Comparison of ENCODE assay signal across 32 mouse cellular contexts in the genomic region with DNA sequence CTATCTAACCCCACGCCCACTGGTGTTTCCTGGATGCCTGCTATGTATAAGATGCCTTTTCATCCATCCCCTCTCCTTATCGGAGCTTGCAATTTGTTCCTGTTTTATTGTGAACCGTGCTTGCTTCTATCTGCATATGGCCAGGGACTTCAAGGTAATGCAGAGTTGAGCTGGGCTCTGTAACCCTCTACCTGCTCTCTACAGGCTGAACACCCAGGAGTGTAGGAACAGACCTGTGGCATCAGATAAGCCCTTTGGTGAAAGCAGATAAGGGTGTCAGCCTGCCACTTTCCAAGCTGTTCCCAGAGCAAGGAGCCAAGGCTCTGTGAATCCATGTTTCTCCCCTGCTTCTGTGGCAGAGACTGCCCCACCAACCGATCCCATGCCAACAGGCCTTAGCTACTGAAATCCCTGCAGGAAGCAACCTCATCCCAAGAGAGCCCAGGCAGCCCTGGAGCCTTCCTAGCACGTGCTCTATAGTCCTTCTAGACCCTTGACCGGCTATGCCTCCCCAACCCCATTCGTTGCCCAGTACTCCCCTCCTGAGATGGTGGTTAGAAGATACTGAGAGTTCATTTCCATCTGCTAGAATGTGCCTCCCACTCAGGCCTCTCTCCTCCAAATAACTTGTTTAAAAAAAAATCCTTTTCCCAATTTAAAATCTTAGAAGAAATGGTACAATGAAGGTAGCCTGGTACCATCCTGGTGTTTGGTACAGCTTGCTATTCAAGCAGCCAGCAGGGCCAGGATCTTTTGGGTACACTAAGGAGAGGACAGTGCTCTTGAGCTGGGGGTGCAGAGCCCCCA. TPM values are rescaled to one million over a fixed set of nuclear protein-coding genes. Genes with fewer than 3 reads are reported as not detected.
DNase-seq lines count a peak whose midpoint lies in the region; ATAC-seq and TF ChIP-seq lines count a peak whose summit lies in the region.
"Had no signal": no experiment of that assay in that cellular context is flagged by ENCODE, and none has a peak within 500 bp of the region (broad histone marks: within the 10 kb centered on the region; RNA-seq: fewer than 3 reads in every experiment).

No protein-coding gene starts in this region.

- ATAC-seq in cerebellum, adult (ENCODE audit: insufficient number of reproducible peaks, low FRiP score, low TSS enrichment): no peak
- ATAC-seq: forebrain, embryonic 15.5 days; intestine, embryonic 16.5 days; lung, postnatal 0 days had no signal

- DNase-seq in cerebellum, adult 11-12 months: peak; percentile 36
- DNase-seq in layer of hippocampus, adult 2 months (ENCODE audit: low spot score in 2 of 2): no peak
- no peak for DNase-seq in layer of hippocampus, postnatal 25 days (ENCODE audit: extremely low spot score in 1 of 2, low spot score in 1 of 2)
- DNase-seq in right cerebral cortex, postnatal 25 days: peak; percentile 56
- DNase-seq in right cerebral cortex, postnatal 14 days: no peak
- DNase-seq in gastrocnemius, postnatal 10 days: no peak
- DNase-seq: adrenal gland, postnatal 25 days; cerebellum, adult 9-11 months; gastrocnemius, postnatal 14 days; kidney, adult 8-10 months; kidney, postnatal 10 days; liver, embryonic 13.5 days; lung, adult 18-20 months; lung, postnatal 4 days; retina, postnatal 1 day; spleen, adult 18-20 months; thymus, postnatal 14 days had no signal

- H3K4me3 ChIP-seq in layer of hippocampus, adult 2 months: no peak overlapping the region; the same call in 1 of the 2 replicates
- H3K4me3 ChIP-seq: embryonic facial prominence, embryonic 13.5 days; forebrain, embryonic 10.5 days; forebrain, embryonic 15.5 days; heart, embryonic 10.5 days; heart, embryonic 15.5 days; hindbrain, embryonic 12.5 days; limb, embryonic 10.5 days; limb, embryonic 15.5 days; liver, embryonic 13.5 days; midbrain, embryonic 12.5 days had no signal

- no peak for TF ChIP-seq CTCF in layer of hippocampus, adult 2 months (conservative IDR thresholded peaks at IDR 0.05)

- peak overlapping the region; percentile 93 for H3K27ac ChIP-seq in layer of hippocampus, adult 2 months
- H3K27ac ChIP-seq: embryonic facial prominence, embryonic 13.5 days; forebrain, embryonic 10.5 days; forebrain, embryonic 15.5 days; heart, embryonic 10.5 days; heart, embryonic 15.5 days; limb, embryonic 10.5 days; limb, embryonic 15.5 days; liver, embryonic 13.5 days; midbrain, embryonic 12.5 days had no signal

RNA-seq across cellular contexts. Expression of gene Kptn, which starts 8.2 kb away (rescaled TPM):
- total RNA-seq in layer of hippocampus, adult 2 months (2021): 10 to 100 TPM; 39.4 to 47.0 TPM
- 10 to 100 TPM; 32.3 to 37.8 TPM for total RNA-seq in layer of hippocampus, postnatal 25 days (2021)
- 10 to 100 TPM; 12.0 to 13.1 TPM for total RNA-seq in gastrocnemius, postnatal 10 days (2021)

RNA-seq across cellular contexts. Expression of gene Napa, which starts 13.2 kb away (rescaled TPM):
- total RNA-seq in layer of hippocampus, adult 2 months (2021): 100 to 1,000 TPM; 309 to 325 TPM
- 100 to 1,000 TPM; 282 to 301 TPM for total RNA-seq in layer of hippocampus, postnatal 25 days (2021)
- total RNA-seq in gastrocnemius, postnatal 10 days (2021): 100 to 1,000 TPM; 123 to 145 TPM

RNA-seq across cellular contexts. Expression of gene Slc8a2, which starts 18.1 kb away (rescaled TPM):
- 100 to 1,000 TPM; 305 to 320 TPM for total RNA-seq in layer of hippocampus, adult 2 months (2021)
- 100 to 1,000 TPM; 294 to 322 TPM for total RNA-seq in layer of hippocampus, postnatal 25 days (2021)
- under 1 TPM; 0.75 to 0.86 TPM for total RNA-seq in gastrocnemius, postnatal 10 days (2021)
- total RNA-seq: granulocyte monocyte progenitor cell, adult 5-6 weeks; monocyte, adult 5-6 weeks had no signal

RNA-seq across cellular contexts. Expression of gene Zfp541, which starts 49.9 kb away (rescaled TPM):
- 1 to 10 TPM in 1 of 2 experiments, under 1 TPM in 1; 0.59 to 1.1 TPM for total RNA-seq in layer of hippocampus, adult 2 months (2021)
- under 1 TPM; 0.44 to 0.66 TPM for total RNA-seq in layer of hippocampus, postnatal 25 days (2021)
- not detected for total RNA-seq in gastrocnemius, postnatal 10 days (2021)
- total RNA-seq: gastrocnemius, postnatal 14 days; heart, postnatal 25 days; monocyte, adult 5-6 weeks had no signal

Comparison
In these comparisons a context has a peak if more than half of its experiments do, and no peak if none do; other contexts are left out.
1. DNase-seq: peak in cerebellum, adult 11-12 months (single experiment) and right cerebral cortex, postnatal 25 days (single experiment); none in layer of hippocampus, adult 2 months (0 of 2), layer of hippocampus, postnatal 25 days (0 of 2), right cerebral cortex, postnatal 14 days (single experiment) and gastrocnemius, postnatal 10 days (single experiment).
2. RNA of gene Slc8a2, which starts 18.1 kb away (total RNA-seq): 294 to 322 TPM in layer of hippocampus, postnatal 25 days and 305 to 320 TPM in layer of hippocampus, adult 2 months; 0.75 to 0.86 TPM in gastrocnemius, postnatal 10 days; every median in the first group is over 100 times any median in the second.